Mouse (Mus musculus) C2C12 (cell line): Measurements from ENCODE around the gene Dlgap1.

Source experiments
- CTCF ChIP-seq: IDR thresholded peaks from one replicate; pipeline ENCODE4 v1.5.1; 2011; ENCODE audit not compliant: control insufficient read depth, insufficient read depth, insufficient read length
- FOSL1 ChIP-seq: IDR thresholded peaks from one replicate; pipeline ENCODE4 v1.8.0; 2011; ENCODE audit warnings: mild to moderate bottlenecking, low read length; ENCODE audit not compliant: poor library complexity, insufficient read depth, severe bottlenecking
- MAX ChIP-seq: IDR thresholded peaks from one replicate; pipeline ENCODE4 v1.6.1; 2011; ENCODE audit warnings: mild to moderate bottlenecking, control low read depth
- MYOD1 ChIP-seq: IDR thresholded peaks from one replicate; pipeline ENCODE4 v1.6.1; 2011; ENCODE audit warnings: low read depth; ENCODE audit not compliant: control insufficient read depth, insufficient read length
- MYOG ChIP-seq: IDR thresholded peaks from one replicate; pipeline ENCODE4 v1.6.1; 2011; ENCODE audit not compliant: control insufficient read depth, insufficient read length; ENCODE audit errors: extremely low read depth
- USF1 ChIP-seq: IDR thresholded peaks from one replicate; pipeline ENCODE4 v1.6.1; 2011; ENCODE audit warnings: low read depth, mild to moderate bottlenecking, control low read depth, moderate library complexity

DNA sequence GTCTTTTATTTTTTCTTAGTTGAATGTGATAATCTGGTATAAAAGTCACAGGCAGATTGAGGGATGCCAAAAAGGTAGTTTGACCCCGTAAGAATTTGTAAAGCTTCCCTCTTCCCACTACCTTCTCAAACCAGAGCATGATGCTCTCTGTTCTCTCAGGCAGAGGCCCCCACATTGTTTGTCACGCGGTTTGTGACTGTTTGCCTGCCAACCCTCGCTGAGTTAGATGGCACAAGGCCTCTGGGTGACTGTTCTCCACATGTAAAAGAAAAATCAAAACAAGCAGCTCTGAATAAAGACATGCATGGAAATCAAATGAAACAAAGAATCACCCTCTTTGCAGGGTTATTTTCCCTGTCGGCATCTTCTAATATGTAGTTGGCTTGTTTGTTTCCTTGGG lies 541.6 kb downstream of the Dlgap1 start:
- no peak for TF ChIP-seq CTCF
- TF ChIP-seq USF1, result no peak
- TF ChIP-seq MYOD1, result no peak
- TF ChIP-seq FOSL1, result no peak
- no peak for TF ChIP-seq MAX
- no peak for TF ChIP-seq MYOG
